Mouse (Mus musculus) testis, adult 2 months (tissue): ENCODE results near the gene Shld2.

Experiments
- CTCF ChIP-seq: fragments of 200-500 bp; IDR thresholded peaks from 2 replicates; pipeline ENCODE4 v1.5.1; 2012; ENCODE audit warnings: low read depth, mild to moderate bottlenecking, inconsistent platforms, low read length, moderate library complexity; ENCODE audit not compliant: control insufficient read depth, insufficient read depth, insufficient replicate concordance
- POLR2A ChIP-seq: fragments of 200-500 bp; IDR thresholded peaks from 2 replicates; pipeline ENCODE4 v1.6.1; 2012; ENCODE audit warnings: low read depth, mild to moderate bottlenecking, inconsistent platforms, low read length, moderate library complexity; ENCODE audit not compliant: control insufficient read depth

DNA sequence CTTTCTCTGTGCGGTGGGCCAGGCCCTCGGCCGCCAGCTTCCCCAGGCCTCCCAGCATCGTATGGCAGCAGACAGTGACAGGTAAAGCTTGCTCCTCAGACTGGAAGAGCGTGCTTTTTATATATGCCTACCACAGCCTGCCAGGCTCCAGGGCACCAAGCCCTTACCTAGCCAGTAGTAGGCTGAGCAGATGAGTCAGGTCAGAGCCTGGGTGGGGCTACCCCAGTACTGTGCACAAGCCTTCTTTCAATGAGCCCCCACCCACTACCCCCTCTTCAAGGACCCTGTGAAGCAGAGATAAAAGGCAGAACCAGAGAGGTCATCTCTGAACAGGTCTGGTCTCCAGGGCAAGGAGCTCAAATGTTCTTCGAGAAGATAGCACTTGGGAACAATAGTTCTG, 45.0 kb upstream of the Shld2 start, which contains the start of gene Fam25c:
- TF ChIP-seq CTCF (no peak), POLR2A (no peak)
